Mouse (Mus musculus) myocyte (in vitro differentiated cells): ENCODE results near the gene Nr2e1. TPM values are rescaled to one million over a fixed set of nuclear protein-coding genes. Genes with fewer than 3 reads are reported as not detected.

Experiments used
- H3K27me3 ChIP-seq: one replicate; pipeline ENCODE4 v1.6.1; 2011; ENCODE audit not compliant: control insufficient read depth, insufficient read depth, insufficient read length
- H3K36me3 ChIP-seq: one replicate; pipeline ENCODE4 v1.6.1; 2011; ENCODE audit not compliant: control insufficient read depth, insufficient read depth
- H3K4me2 ChIP-seq: one replicate; pipeline ENCODE4 v1.6.1; 2011; ENCODE audit warnings: low read depth, control low read depth
- H3K4me3 ChIP-seq: one replicate; pipeline ENCODE4 v1.5.1; 2011; ENCODE audit warnings: mild to moderate bottlenecking, control low read depth, moderate library complexity
- H3K79me2 ChIP-seq: one replicate; pipeline ENCODE4 v1.6.1; 2011; ENCODE audit not compliant: control insufficient read depth, insufficient read depth
- H3ac ChIP-seq: one replicate; pipeline ENCODE4 v1.6.1; 2011; ENCODE audit not compliant: control insufficient read depth, insufficient read length
- CEBPB ChIP-seq: IDR thresholded peaks from 2 replicates; pipeline ENCODE4 v1.6.1; 2011; ENCODE audit warnings: mild to moderate bottlenecking, moderate library complexity; ENCODE audit not compliant: poor library complexity, insufficient read depth, severe bottlenecking
- E2F4 ChIP-seq: IDR thresholded peaks from one replicate; pipeline ENCODE4 v1.6.1; 2011; ENCODE audit warnings: mild to moderate bottlenecking, control low read depth, moderate library complexity; ENCODE audit not compliant: insufficient read depth
- MAX ChIP-seq: IDR thresholded peaks from one replicate; pipeline ENCODE4 v1.6.1; 2011; ENCODE audit warnings: low read depth, mild to moderate bottlenecking, control low read depth
- MYOD1 ChIP-seq, 3 experiments: IDR thresholded peaks; one replicate each; pipeline ENCODE4 v1.6.1; 2011; ENCODE audit warnings: control low read depth in 2 of 3, low read depth in 2 of 3, mild to moderate bottlenecking in 2 of 3, moderate library complexity in 1 of 3; ENCODE audit not compliant: insufficient read length in 2 of 3, control insufficient read depth in 1 of 3
- MYOG ChIP-seq, 3 experiments: IDR thresholded peaks; one replicate each; pipeline ENCODE4 v1.6.1; 2011; ENCODE audit warnings: control low read depth in 2 of 3, low read depth in 2 of 3, mild to moderate bottlenecking in 2 of 3; ENCODE audit not compliant: insufficient read length in 2 of 3, control insufficient read depth in 1 of 3, insufficient read depth in 1 of 3
- POLR2A ChIP-seq: IDR thresholded peaks from one replicate; pipeline ENCODE4 v1.6.1; 2011; ENCODE audit warnings: low read depth, mild to moderate bottlenecking, control low read depth, moderate library complexity; ENCODE audit not compliant: insufficient read length
- POLR2AphosphoS2 ChIP-seq: IDR thresholded peaks from one replicate; pipeline ENCODE4 v1.6.1; 2011; ENCODE audit warnings: low read depth, control low read depth; ENCODE audit not compliant: insufficient read length
- REST ChIP-seq: IDR thresholded peaks from one replicate; pipeline ENCODE4 v1.6.1; 2011; ENCODE audit warnings: mild to moderate bottlenecking, control low read depth, moderate library complexity; ENCODE audit not compliant: insufficient read depth, insufficient read length
- SRF ChIP-seq: IDR thresholded peaks from one replicate; pipeline ENCODE4 v1.6.1; 2011; ENCODE audit warnings: low read depth; ENCODE audit not compliant: control insufficient read depth, insufficient read length
- TCF12 ChIP-seq: IDR thresholded peaks from one replicate; pipeline ENCODE4 v1.6.1; 2011; ENCODE audit warnings: mild to moderate bottlenecking, control low read depth; ENCODE audit not compliant: poor library complexity, insufficient read depth, severe bottlenecking
- TCF3 ChIP-seq: IDR thresholded peaks from one replicate; pipeline ENCODE4 v1.6.1; 2011; ENCODE audit warnings: low read depth, control low read depth; ENCODE audit not compliant: insufficient read length
- USF1 ChIP-seq: IDR thresholded peaks from one replicate; pipeline ENCODE4 v1.6.1; 2011; ENCODE audit warnings: low read depth, mild to moderate bottlenecking, control low read depth, moderate library complexity
- polyA plus RNA-seq: library from polyadenylated mRNA; unstranded; fragments of >200 nt; fragmentation: generic; extraction: Trizol; gene quantifications from one replicate; pipeline ENCODE4 v1.2.1, GENCODE M21; 2012; ENCODE audit warnings: missing spikeins

Nr2e1 gene
- polyA plus RNA-seq, 1 experiment = not detected

DNA sequence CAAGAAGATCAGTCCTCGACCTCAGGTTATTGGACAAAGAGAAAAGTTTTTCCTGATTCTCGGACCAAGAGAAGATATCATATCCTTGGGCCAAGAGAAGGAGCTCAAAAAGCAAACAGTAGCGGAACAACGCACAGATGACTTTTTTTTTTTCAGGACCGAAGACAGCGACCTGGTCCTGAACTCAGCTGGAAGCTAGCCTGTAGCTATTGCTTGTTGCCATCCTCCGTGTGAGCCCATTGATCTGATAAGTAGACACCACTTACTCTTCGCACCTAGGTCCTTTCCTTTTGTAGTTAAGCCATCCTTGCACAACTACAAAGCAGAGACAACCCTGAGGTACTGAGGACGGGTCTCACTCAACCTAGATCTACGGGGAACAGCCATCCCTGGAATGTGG lies 8.8 kb downstream of the Nr2e1 start:
- Histone ChIP-seq H3ac (no peak overlapping the region), H3K36me3 (no peaks in the 10 kb centered on the region), H3K4me3 (no peak overlapping the region), H3K79me2 (no peaks in the 10 kb centered on the region), H3K4me2 (no peak overlapping the region), H3K27me3 (peaks cover 77% of the 10 kb centered on the region)
- TF ChIP-seq REST (peak; percentile 64), SRF (no peak)

DNA sequence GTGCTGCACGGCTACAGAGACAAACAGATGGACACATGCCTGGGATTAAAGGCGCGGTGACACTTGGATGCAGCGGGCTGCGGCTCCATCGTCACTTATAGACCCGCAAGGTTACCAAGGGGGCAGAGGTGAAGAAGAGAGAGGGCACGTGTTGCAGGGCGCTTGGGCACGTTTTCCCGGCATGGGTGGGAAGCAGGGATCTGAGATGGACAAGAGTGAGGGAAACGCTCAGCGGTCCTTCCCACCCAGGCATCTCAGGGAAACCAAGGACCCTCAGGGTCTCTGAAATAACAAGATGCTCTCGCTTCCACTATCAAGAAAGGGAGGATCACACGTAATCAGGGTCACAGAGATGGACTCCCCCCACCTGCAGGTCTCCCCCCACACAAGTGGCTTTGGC lies 10.5 kb downstream of the Nr2e1 start:
- TF ChIP-seq POLR2AphosphoS2 (no peak), MAX (no peak), REST (no peak)
- H3K4me3 ChIP-seq = no peak overlapping the region

GRCm38 (mm10) chr10:42572567-42572966 lies 10.9 kb downstream of the Nr2e1 start:
- Histone ChIP-seq H3K79me2 (no peaks in the 10 kb centered on the region), H3K4me3 (no peak overlapping the region)

More for the DNA sequence above, 10.5 kb downstream of the Nr2e1 start:
- Histone ChIP-seq H3K4me2 (no peak overlapping the region), H3ac (no peak overlapping the region), H3K36me3 (no peaks in the 10 kb centered on the region), H3K27me3 (peaks cover 74% of the 10 kb centered on the region), H3K79me2 (no peaks in the 10 kb centered on the region)

DNA sequence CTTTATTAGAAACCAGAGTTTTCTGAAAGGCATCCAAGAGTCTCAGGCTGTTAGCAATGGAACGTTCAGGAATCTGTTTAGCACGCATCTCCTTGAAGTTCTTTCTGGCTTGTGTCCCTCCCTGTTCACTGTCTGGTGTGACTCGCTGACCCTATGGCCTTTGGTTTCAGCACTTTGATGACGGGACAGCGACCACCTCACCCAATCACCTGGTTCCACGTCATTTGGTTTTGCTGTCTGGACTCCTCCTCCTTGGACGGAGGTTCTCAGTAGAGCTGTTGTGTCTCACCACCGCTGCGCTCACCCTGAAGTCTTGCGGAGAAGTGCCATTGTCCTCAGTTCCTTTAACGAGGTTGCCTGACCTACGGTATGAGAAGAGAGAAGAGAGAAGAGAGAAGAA lies 21.2 kb downstream of the Nr2e1 start:
- H3K36me3 ChIP-seq = no peaks in the 10 kb centered on the region
- no peak overlapping the region for H3K4me3 ChIP-seq
- no peak overlapping the region for H3K4me2 ChIP-seq
- no peaks in the 10 kb centered on the region for H3K79me2 ChIP-seq
- H3ac ChIP-seq = no peak overlapping the region
- no peak for TF ChIP-seq MYOD1 (IDR thresholded peaks at IDR 0.05; ENCODE audit: control insufficient read depth in 1 of 3, insufficient read length in 2 of 3, low read depth in 2 of 3)
- no peak for TF ChIP-seq E2F4
- peak; percentile 84 for TF ChIP-seq REST
- TF ChIP-seq TCF3 = no peak
- TF ChIP-seq TCF12 = no peak
- TF ChIP-seq SRF = no peak
- no peak for TF ChIP-seq MAX
- TF ChIP-seq POLR2A = no peak
- no peak for TF ChIP-seq USF1
- peaks cover 24% of the 10 kb centered on the region for H3K27me3 ChIP-seq

More at GRCm38 (mm10) chr10:42572567-42572966, 10.9 kb downstream of the Nr2e1 start:
- Histone ChIP-seq H3K4me2 (no peak overlapping the region), H3K36me3 (no peaks in the 10 kb centered on the region), H3ac (no peak overlapping the region), H3K27me3 (peaks cover 74% of the 10 kb centered on the region)
- TF ChIP-seq E2F4 = no peak
- no peak for TF ChIP-seq POLR2AphosphoS2
- TF ChIP-seq MYOD1 (IDR thresholded peaks at IDR 0.05; ENCODE audit: control insufficient read depth in 1 of 3, insufficient read length in 2 of 3, low read depth in 2 of 3) = no peak
- no peak for TF ChIP-seq TCF3
- no peak for TF ChIP-seq USF1
- no peak for TF ChIP-seq POLR2A
- TF ChIP-seq REST = no peak
- TF ChIP-seq TCF12 = no peak
- TF ChIP-seq MYOG (IDR thresholded peaks at IDR 0.05; ENCODE audit: control insufficient read depth in 1 of 3, insufficient read depth in 1 of 3, insufficient read length in 2 of 3, low read depth in 2 of 3) = no peak
- no peak for TF ChIP-seq SRF

DNA sequence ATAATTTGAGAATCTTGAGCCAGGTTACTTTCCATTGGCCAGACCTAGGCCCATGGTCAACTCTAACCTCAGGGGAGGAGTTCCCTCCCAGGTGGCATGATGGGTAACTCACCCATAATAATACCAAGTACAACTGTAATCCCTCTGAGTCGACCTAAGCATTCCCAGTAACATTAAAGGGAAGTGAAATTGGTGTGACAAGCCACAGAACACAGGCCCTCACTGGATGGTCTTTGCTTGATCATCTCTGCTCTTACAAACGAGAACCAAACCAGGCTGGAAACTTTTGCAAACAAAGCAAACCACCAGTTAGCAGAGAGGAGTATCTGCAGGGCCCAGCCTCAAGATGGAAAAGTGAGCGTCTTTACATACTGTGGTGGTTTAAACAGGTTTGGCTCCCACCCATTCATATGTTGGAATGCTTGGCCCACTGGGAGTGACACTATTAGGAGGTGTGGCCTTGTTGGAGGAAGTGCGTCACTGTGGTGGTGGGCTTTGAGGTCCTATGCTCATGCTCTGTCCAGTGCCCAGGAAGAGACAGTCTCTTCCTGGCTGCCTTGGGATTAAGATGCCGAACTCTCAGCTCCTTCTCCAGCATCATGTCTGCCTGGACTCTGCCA lies 23.7 kb downstream of the Nr2e1 start:
- no peaks in the 10 kb centered on the region for H3K36me3 ChIP-seq
- no peak overlapping the region for H3K4me3 ChIP-seq
- H3ac ChIP-seq = no peak overlapping the region
- TF ChIP-seq SRF (no peak), MAX (no peak), POLR2AphosphoS2 (no peak), MYOG (IDR thresholded peaks at IDR 0.05; ENCODE audit: control insufficient read depth in 1 of 3, insufficient read depth in 1 of 3, insufficient read length in 2 of 3, low read depth in 2 of 3) (no peak), POLR2A (no peak), REST (no peak), CEBPB (no peak), TCF12 (no peak), MYOD1 (IDR thresholded peaks at IDR 0.05; ENCODE audit: control insufficient read depth in 1 of 3, insufficient read length in 2 of 3, low read depth in 2 of 3) (no peak), E2F4 (no peak), USF1 (no peak), TCF3 (no peak)
- H3K79me2 ChIP-seq = no peaks in the 10 kb centered on the region
- H3K27me3 ChIP-seq = peaks cover 22% of the 10 kb centered on the region
- H3K4me2 ChIP-seq = no peak overlapping the region

DNA sequence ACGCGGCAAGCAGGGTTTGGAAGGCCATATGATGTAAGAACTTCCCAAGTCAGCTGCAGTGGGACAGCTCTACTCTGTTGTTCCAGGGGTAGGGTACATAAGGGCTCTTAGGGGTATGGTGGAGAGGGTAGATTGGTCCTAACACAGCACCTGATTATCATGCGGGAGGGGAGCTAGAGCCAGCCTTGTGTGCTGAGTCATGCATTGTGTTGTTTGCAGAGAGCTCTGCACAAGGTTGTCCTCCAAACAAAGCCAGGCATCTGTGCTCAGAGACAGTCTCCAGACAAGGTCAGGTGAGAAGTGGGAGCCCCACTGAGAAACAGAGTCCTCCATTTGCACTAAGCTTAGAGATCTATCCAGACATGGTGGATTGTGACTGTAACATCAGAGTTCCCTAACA lies 36.9 kb downstream of the Nr2e1 start:
- Histone ChIP-seq H3K27me3 (no peaks in the 10 kb centered on the region), H3K4me2 (no peak overlapping the region), H3ac (no peak overlapping the region), H3K4me3 (no peak overlapping the region), H3K36me3 (no peaks in the 10 kb centered on the region), H3K79me2 (no peaks in the 10 kb centered on the region)
- TF ChIP-seq POLR2AphosphoS2 = no peak
- no peak for TF ChIP-seq E2F4
- no peak for TF ChIP-seq CEBPB
- TF ChIP-seq TCF3 = no peak
- TF ChIP-seq USF1 = no peak
- no peak for TF ChIP-seq TCF12
- no peak for TF ChIP-seq REST
- no peak for TF ChIP-seq MYOD1 (IDR thresholded peaks at IDR 0.05; ENCODE audit: control insufficient read depth in 1 of 3, insufficient read length in 2 of 3, low read depth in 2 of 3)
- no peak for TF ChIP-seq POLR2A
- no peak for TF ChIP-seq MAX
- TF ChIP-seq MYOG (IDR thresholded peaks at IDR 0.05; ENCODE audit: control insufficient read depth in 1 of 3, insufficient read depth in 1 of 3, insufficient read length in 2 of 3, low read depth in 2 of 3) = no peak
- no peak for TF ChIP-seq SRF
